Mouse (Mus musculus): Measurements from ENCODE around the gene Zfp362.

Zfp362 gene

DNA sequence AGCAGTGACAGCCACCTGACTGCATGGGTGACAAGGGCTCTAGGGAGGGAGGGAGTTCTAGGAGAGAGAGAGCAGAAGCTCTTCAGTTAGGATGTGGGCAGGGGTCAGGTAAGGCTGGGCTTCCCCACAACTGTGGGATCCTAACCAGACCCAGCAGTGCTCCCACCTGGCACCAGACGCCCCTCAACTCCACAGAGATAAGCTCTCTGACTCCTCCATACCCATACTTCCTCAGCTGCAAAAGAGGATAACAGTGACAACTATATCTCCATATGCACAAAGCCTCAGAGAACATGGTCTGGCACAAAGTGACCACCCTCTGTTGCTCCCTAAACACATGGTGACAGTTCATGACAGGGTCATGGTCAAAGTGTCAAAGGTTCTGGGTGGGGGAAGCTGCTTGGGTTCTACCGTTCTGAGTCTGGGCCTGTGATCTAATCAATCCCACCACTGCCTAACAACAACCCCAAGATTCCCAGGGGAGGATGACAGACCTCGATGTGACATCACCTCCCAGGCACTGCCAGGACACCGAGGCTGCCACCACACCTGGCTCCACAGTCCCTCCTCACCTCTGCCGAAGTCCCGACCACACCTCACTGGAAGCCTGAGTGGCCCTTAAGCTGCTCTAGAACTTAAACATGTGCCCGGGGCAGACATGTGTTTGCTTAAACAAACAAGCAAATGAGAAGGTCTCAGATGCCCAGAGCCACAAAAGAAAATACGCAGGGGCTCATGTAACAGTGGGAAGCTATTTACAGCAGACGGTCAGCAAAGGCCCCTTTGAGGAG, 4.0 kb downstream of the Zfp362 start:
- DNase-seq (ENCODE audit: low read depth, low spot score) = no peak

DNA sequence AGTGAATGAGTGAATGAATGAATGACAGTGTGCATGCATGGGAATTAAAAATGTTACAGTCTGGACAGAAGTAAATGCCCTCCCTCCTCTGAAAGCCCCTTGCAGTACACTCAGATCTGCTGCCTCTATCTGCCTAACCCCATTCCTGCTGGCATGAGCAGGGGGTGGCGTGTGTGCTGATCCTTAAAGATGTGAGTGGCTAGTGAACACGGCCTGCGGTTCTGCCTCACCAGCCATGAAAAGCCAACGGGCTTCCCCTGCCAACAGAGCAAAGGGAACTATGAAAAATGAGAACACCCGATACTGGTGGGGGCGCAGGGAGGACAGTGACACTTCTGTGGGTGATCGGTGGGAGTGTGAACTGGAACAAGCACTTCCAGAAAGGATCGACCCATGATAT, 9.1 kb downstream of the Zfp362 start:
- DNase-seq (ENCODE audit: low read depth, low spot score) = peak; percentile 77

DNA sequence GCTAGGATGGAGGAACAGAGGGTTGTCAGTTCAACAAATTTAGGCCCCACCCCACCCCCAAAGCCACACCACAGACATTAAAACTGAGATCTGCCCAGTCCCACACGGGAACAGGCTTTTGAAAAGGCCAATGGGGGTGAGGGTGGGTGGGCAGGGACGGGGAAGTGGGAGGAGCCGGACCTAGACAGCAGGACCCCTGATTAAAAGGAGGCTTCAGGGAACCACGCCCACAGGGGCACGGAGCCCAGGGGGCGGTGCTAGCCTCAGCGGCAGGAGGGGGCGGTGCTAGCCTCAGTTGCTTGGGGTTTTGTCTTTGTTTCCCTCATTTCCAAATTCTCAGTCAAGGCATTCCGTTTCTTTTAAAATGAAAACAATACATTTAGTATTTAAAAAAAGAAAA, 10.2 kb downstream of the Zfp362 start:
- peak; percentile 75 for DNase-seq (ENCODE audit: low read depth, low spot score)

DNA sequence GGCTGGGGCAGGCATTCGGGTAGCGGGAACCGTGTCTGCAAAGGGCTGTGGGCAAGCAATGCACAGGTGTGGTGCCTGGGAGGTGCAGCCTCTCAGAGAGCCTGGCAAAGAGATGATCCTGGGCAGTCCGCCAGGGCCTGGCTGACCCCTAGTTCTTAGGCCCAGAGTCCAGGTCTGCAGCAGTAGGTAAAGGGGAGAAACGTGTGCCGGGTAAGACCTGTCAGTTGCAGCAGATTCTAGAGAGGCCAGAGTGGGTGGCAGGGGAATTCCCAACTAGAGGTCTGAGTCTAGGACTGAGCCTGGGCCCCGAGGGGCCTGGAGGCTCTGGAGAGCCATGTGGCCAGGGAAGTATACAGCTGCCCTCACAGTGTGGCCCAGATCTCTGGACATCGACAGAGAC, 11.6 kb downstream of the Zfp362 start:
- DNase-seq (ENCODE audit: low read depth, low spot score) = no peak

DNA sequence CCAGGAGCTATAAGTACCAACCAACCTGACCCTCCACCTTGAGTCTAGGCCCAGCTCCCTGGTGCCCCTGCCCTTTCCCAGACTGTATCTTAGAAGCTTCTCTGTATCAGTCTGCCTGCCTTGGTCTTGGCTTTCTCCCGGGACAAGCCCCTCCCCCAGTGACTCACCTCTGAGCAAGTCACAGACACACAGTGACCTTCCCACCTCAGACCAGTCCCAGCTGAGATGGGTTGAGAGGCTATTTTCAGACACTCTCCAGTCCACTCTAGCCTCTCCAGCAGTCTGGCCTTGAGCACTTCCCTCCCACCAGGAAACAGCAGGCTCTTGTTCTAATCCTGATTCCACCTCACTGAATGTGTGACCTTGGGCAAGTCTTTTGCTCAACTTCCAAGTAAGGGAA, 12.1 kb downstream of the Zfp362 start:
- DNase-seq (ENCODE audit: low read depth, low spot score) = no peak

DNA sequence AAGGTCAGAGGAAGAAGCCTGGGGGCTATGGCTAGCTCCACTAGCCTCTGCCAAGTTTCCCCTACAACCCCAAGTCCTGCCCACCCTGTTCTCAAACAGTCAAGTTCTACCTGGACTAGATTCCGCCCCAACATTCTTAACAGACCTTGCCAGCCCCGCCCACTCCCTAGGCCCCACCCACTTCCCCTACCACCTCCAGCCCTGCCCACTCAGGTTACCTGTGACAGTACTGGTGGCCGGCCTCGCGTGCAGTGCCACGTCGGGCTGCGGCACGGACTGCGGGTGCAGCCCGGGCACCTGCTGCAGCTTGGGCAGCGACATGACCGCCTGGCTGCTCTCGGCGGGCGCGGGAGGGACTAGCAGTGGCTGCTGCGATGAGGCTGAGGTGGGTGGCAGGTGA, 16.2 kb downstream of the Zfp362 start:
- DNase-seq (ENCODE audit: low read depth, low spot score) = peak; percentile 54

DNA sequence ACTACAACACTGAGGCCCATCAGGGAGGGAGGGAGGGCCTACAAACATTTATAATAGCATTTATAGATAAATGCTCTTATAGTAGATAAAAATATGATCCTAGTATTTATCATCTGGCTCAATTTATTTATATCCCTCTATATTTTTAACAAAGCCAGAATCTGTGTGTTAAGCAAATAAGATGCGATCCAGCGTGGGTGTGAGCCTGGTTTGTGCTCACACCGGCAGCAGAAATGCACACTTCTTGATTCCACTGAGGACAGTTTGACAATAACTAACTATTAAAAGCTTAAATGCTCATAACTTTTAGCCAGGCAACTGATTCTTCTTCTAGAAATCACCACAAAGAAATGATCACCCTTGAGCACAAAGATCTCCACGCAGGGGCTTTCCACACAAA, 17.7 kb downstream of the Zfp362 start:
- no peak for DNase-seq (ENCODE audit: low read depth, low spot score)

DNA sequence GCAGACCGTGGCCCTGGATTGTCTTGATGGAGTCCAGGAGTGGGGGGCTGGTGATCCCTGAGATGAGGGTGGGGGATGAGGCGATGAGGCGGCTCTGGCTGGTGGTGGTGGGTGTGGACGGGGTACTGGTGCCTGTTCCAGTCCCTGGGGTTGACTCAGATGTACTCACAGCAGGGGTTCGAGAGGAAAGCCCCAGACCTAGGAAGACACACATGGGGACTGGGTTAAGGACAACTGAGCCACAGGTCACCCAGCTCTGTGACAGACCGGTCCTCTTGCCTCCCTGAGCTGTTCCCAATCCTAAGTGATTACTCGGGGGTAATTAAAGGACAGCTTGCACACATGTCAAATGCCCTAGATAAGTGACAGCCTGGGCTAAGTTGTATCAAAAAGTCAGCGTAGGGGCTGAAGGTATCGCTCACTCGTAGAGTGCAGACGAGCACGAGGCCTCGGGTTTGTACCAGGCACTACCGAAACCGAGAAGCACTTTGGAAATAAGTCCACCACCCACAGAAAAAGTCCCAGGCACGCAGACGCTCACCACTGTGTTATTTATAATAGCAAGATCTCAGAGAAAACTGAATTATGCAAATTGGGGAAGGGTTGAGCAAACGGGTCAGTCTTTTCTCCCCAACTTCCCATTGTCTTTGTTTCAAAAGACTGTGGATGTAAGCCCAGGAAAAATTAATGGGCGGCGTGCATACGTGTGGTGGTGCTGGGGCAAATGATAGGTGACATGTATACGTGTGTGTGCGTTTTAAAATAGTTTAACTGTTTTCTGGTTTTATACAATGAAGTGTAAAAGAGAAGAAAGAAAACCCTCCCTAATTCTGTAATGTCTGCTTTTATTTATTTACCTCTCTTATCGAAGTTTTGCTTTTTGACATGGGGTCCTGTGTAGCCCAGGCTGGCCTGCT, 18.6 kb downstream of the Zfp362 start:
- DNase-seq (ENCODE audit: low read depth, low spot score) = peak; percentile 89

DNA sequence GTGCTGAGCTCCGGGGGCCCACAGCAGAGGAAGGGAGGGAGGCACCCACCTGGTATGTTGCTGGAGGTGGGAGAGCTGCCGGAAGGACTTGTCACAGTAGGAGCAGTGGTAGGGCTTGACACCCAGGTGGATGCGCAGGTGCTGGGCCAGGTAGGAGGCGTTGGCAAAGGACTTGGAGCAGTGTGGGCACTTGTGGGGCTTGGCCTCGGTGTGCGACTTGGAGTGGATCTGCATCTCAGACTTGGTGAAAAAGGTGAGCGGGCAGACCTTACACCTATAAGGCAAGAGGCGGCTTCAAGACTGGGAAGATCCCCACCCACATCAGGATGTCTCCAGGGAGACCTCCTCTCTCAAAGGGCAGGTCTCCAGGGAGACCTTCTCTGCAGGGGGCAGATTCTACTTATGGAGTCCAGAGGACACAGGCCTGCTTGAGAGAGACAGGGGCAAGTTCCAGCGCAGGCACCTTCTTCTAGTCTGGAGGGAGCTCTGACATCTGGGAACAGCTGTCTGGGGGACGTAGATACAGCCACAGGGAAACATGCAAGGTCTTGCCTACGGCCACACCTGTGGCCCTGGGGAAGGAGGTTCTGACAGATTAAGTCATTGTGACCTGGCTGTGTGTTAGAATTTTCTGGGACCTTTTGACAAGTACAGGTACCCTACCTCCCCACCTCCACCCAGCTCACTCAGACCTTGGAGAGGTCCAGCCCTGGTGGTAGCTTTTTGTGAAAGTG, 19.8 kb downstream of the Zfp362 start:
- peak; percentile 77 for DNase-seq (ENCODE audit: low read depth, low spot score)

DNA sequence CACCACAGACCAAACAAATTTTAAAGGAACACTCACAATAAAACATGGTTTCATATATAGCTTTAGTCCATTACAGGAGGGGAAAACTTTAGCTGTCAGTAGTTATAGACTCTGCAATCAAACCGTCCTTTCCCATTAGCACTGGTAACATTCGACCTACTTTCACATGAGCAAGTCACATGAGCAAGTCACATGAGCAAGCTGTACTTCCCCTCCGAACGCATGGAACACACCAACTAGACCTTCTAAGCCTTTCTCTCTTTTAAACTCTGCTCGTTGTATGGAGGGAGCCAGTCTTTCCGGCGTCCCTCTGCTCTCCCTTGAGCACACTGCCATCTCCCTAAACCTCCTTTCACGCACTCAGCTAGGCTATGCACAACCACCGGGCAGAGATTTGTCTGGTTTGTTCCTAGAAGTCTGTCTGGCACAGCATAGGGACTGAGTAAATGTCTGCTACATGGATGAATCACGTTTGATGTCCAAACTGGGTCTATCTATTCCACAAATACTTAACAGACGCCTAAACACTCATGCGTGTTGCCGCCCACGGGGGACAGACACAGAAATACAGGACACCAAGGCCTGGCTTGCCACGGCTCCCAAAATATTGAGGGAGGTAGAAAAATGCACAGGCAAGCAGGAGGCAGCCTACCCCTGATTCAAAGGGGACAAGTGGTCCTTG, 20.8 kb downstream of the Zfp362 start:
- peak; percentile 80 for DNase-seq (ENCODE audit: low read depth, low spot score)

DNA sequence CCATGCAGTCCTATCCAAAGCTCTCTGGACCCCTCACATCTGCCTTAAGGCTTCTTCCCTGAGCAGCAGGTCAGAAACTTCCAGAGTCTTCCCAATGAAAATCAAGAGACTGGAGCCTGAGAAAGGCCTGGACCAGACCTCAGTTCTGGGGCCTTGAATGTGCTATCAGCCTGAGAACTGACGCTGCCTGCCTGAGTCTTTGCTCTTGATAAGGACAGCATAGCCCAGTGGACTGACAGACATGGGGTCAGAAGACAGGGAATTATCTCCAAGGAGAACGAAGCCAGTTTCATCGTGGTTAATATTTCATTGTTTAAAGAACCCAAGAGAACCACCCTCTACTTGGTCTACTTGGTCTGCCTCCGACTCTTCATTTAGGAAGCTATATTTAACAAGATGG, 23.2 kb downstream of the Zfp362 start:
- no peak for DNase-seq (ENCODE audit: low read depth, low spot score)

DNA sequence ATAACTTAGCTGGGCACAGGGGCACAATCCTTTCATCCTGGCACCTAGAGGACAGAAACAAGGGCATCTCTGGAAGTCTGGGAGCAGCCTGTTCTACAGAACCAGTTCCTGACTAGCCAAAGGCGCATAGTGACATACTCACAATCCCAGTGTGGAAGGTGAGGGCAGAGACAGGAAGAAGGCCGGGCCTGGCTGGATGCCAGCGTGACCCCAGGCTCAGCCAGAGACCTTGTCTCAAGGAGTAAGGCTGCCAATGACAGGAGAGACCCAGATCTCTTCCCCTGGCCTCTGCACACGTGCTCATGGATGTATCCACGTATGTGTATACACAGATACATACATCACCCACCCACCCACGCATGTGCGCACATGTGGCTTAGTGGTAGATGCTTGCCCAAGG, 23.8 kb downstream of the Zfp362 start:
- DNase-seq (ENCODE audit: low read depth, low spot score) = no peak

DNA sequence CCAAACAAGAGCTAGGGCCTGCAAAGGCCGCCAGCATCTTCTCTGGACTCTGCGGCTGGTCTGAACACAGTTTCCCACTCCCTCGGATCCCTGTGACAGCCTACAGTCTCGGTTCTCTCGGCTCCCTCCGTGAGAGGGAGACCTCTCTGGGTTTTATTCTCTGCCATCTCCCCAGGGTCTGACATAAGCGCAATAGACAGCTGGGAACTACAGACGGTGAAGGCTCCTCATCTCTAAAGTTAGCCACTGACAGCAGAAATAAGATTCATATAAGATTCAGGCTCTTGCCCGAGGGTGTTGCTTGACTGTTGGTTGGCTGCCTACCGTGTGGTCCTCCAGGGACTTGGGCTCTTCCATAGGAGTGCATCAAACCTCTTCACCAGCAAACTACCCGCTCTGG, 28.3 kb downstream of the Zfp362 start:
- DNase-seq (ENCODE audit: low read depth, low spot score) = no peak

DNA sequence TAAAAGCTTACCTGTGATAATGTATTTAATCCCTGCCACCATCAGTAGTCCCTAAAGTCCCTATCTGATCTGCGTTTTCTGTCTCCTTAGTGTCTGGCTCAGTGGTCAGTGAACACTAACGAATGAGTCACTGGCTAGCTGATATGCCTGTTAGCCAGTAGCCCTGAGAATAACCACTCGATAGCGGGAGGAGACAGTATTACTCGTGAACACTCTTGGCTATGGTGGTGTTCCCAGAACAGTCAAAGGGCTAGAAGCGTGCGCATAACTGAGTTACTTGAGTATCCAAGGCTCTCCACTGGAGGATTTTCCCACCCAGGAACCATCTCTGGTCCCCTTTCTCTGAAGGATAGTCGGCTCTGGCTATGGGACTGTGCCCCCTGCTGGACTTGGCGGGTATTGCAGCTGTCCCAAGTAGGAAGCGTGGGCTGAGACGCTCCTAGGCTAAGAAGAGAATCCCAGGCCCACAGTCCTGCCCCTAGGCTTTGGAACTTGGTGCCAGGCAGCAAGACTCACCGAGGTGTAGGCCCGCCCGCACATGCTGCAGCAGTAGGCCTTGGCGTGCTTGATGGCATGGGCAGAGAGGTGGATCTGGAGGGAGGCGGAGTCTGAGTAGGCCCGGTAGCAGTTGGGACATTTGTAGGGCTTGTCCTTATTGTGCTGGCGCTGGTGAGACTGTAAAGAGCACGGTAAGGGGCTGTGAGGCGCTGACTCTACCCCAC, 29.1 kb downstream of the Zfp362 start:
- peak; percentile 60 for DNase-seq (ENCODE audit: low read depth, low spot score)

DNA sequence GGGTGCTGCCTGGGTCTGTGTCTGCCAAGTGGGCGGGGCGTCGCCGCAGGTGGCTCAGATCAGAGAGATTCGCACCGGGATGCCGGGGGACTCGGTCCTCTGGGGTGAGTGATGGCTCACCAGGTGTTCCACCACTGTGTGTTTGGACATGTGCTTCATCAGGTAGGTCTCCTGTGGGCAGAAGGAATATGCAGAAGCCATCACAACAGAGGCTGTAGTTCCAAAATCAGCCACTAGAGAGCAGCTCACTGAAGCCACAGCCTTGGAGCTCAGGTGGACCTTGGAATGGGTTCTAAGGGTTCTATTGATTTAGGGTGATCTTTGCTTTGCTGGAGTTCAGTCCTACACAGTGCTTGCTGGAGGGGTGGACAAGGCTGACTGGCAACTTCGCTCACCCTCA, 31.4 kb downstream of the Zfp362 start:
- DNase-seq (ENCODE audit: low read depth, low spot score) = peak; percentile 64

DNA sequence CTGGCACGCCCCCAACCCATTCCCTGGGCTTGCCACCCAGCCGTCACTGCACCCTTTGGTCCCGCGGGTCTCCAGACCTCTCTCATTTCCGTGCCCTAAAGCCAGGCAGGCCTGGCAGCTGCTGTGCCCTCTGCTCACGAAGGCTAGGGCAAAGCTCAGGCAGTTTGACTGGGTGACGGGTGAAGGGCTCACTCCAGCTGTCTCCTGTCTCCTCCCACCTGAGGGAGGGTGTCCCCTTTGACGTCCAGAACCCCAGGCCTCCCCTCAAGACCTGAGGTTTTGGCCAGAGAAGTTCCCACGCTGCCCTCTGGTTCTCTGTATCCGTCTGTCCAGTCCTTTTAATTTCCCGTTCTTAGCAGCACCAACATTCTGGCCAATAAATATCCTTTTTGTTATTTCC, 32.0 kb downstream of the Zfp362 start:
- no peak for DNase-seq (ENCODE audit: low read depth, low spot score)

DNA sequence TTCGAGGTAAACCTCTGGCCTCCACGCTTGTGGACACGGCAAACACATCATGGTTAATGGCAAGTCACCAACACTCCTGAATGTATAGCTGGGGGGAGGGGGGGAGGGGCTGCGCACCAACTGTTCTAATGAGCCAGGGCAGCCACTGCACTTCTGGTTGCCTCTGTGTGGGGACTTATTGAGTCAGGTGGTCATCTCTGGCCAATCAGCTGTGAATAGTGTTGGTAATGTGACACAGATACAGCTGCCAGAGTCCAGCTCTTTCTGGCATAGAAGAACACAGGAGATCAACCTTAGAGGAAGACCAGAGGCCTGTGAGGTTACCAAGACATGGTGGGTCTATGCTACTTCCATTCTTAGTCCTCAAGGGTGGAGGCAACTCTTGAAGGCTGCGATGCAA, 35.1 kb downstream of the Zfp362 start:
- DNase-seq (ENCODE audit: low read depth, low spot score) = no peak

DNA sequence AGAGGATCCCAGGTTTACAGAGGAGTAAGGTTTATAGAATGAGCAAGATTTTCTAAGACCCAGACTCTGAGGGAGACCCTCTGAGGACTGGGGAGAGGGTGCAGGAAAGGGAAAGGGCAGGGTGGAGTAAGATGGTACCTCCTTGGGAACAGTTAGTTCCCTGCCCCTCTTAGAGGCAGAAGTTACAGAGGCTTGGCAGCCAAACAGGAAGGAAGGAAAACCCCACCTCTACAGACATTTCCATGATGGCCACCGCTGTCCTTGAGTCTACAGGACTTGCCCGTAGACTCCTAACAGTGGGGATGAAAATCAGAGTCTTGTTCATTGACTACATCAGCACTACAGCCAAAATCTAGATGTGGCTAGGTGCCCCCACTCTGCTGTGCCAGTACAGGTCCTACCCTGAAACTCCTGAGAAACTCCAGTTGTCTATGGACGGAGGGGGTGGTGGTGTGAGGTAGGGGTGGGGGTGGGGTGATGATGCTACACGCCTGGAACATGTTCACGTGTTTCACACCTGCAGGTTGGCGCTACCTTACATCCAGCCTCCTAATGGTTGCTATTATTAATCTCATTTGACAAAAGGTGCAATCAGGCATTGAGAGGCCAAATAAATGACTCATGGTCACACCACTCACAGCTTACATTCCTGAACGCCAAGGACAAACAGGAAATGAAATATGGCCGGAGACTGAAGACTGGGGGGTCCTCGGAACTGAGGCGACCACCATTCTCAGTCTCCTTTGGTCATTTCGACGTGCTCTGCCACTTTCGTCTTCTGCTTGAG, 36.1 kb downstream of the Zfp362 start:
- DNase-seq (ENCODE audit: low read depth, low spot score) = no peak

DNA sequence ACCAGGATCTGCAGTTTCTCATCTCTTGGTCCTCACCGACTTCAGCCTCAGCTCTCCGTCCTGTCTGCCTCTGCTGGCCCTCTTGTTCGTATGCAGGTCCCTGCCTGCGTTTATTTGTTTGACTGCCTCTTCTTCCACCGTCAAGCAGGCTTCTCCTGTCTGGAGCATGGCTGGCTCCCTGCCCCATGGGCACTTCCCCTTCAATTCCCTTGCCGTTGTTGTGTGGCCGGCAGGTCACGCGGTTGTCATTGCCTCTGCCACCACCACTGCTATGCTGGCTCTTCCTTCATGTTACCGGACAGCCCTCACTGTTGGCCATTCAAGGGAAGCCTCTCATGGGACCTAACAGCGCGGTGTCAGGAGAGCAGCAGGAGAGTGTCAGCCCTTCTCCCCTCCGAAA, 37.7 kb downstream of the Zfp362 start:
- DNase-seq (ENCODE audit: low read depth, low spot score) = no peak

DNA sequence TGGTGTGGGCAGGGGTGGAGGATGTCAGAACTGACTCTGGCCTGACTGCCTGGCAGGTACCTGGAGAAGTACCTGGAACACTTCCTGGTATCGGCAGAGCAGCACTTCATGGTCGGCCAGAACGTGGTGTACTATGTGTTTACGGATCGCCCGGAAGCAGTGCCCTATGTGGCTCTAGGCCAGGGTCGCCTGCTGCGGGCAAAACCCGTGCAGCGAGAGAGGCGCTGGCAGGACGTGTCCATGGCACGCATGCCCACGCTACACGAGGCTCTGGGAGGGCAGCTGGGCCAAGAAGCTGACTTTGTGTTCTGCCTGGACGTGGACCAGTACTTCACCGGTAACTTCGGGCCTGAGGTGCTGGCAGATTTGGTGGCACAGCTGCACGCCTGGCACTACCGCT, 38.9 kb downstream of the Zfp362 start:
- no peak for DNase-seq (ENCODE audit: low read depth, low spot score)

All from A20 (cell line).